Mouse (Mus musculus) layer of hippocampus, adult 9-11 months (tissue): ENCODE data around the gene Armh2.
A peak's percentile ranks its signal among the peaks of the same experiment; 100 is the strongest.

Experiments
- DNase-seq: peaks from one replicate; pipeline ENCODE4 v3.0.0; 2022

The Armh2 gene

DNA sequence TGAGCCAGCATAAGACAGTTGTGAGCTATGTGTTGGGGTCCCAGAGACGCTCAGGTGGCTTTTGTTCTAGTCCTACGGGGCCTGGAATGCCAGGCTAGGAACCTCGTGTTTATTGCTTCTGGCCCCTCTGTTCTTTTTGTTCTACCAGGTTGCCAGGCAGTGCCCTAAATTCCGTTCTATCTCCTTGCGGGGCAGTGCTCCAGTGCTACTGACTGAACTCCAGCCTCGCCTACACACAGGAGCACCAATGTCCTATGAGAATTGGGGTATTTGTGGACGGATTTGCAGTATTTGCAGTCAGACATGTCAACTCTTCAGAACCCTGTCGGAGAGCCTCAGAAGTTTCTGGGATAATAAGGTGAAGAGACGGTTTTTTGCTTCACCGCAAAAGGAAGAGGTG is at the start of gene Armh2:
Gene Armh2 (plus strand): TSS at position 205 of the 400 bp plus-strand sequence.
- no peak for DNase-seq

DNA sequence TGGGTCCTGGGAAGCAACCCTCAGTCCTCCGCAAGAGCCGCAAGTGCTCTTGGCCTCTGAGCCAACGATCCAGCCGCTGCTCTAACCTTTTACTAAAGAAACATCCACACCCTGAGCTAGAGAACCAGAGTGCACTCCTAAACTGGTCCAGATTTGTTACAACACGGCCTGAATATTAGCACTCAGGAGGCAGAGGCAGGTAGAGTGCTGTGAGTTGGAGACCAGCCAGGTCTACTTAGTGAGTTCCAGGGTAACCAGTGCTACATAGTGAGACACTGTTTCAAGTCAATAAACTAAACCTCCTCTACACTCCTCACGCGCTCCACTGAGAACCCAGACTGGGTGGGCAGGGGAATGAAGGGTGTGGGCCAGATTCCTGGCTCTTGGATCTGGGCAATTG is 47.7 kb upstream of the Armh2 start:
- no peak for DNase-seq

DNA sequence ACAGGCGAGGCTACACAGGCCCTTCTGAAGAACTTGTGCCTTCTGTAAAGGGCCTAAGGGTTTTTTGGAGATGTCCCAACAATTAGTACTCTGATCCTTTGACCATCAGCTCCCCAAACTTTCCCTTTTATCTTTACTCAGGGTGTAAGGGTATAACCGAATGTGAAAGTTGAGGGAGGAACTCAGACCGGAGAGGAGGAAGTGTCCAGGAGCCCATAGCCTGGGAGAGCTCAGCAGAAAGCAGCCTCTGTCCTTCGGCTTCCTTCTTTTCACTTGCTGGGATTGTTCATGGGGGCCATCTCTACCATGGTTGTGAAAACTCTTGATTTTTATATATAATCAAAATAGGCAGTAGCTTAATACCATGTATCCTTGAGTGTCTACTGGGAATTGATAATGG is 42.3 kb upstream of the Armh2 start:
- no peak for DNase-seq

DNA sequence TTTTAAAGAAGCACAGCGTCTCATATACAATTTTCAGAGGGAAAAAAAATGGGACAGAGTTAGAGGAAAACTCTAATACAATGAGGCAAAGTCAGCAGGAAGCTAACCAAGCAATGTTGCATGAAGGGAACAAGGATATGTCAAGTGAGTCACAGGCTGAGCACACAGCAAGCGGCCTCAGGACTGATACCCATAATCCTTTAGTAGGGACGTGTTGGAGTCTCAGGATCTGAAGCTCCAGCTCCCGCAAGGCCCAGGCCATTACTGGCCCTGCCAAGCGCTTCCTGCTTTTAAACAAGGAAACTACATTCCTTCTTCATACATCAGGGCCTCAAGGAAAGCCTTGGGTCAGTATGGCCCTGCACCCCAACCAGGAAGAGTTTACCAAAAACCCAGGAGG is 38.9 kb upstream of the Armh2 start:
- no peak for DNase-seq

DNA sequence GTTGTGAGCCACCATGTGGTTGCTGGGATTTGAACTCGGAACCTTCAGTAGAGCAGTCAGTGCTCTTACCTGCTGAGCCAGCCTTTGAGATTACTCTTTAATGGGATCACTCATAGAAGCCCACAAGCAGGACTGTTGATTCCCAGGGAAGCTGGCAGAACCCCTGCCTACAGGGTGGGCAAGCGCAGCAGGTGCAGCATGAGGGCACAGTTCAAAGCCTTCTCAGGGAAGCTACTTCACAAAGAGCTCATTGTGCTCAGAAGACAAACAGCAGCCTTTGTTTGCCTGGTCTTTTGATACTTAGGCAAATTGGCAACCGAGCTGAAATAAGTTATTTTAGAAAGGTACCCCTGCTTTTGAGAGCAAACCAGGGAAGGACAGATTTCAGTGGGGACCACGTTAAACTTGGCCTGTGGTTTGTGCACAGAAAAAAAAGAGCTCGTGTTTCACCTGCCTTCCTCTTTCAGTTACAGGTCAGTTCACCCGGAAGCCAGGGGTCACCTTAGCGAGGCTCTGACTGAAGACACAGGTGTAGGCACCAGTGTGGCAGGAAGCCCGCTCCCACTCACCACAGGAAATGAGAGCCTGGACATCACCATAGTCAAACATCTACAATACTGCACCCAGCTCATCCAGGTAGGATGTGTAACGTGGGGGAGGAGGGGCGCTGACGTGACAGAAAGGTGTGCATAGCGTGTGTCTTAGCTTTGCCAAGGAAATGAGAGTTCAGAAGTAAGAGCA is 31.2 kb upstream of the Armh2 start:
- no peak for DNase-seq

DNA sequence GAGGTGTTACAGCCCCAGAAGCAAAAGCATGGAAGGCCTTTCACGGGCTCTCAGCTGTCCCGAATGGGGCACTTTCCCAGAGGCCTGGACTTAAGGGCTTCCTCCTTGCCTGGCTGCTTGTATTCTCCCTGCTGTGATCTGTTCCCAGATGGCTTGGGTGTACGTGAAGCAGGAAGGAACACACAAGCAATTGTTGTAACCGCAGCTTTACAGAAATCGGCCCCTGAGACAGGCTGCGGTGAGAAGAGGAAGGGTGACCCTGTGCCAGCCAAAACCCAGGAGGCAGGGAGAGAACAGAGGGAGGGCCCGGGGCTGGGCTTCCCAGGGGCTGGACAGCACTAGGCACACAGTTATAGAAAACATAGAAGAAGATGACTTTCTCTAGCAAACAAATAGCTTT is 30.1 kb upstream of the Armh2 start:
- DNase-seq, result no peak

DNA sequence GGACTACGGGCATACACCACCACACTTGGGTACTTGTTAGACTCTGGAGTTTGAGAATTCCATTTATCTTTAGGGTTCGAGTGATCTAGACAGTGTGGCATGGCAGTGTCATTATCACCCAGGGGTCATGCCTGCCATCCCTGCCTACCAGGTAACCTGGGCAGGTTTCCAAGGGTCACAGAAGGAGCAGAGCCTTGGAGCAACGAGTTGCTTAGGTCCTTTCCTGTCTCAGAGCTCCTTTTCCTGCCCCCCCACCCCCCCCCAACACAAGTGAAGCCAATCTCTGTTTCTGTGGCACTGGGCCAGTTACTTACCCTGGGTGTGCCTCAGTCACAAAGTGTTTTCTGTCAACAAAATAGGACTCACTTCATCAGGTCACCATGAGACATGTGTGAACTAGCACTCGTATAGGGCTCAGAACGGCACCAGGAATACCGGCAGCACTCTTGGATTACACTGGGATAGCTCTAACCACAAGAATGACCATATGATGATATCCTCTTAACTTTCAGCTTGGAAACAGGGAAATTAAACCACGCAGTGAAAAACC is 28.4 kb upstream of the Armh2 start:
- no peak for DNase-seq

DNA sequence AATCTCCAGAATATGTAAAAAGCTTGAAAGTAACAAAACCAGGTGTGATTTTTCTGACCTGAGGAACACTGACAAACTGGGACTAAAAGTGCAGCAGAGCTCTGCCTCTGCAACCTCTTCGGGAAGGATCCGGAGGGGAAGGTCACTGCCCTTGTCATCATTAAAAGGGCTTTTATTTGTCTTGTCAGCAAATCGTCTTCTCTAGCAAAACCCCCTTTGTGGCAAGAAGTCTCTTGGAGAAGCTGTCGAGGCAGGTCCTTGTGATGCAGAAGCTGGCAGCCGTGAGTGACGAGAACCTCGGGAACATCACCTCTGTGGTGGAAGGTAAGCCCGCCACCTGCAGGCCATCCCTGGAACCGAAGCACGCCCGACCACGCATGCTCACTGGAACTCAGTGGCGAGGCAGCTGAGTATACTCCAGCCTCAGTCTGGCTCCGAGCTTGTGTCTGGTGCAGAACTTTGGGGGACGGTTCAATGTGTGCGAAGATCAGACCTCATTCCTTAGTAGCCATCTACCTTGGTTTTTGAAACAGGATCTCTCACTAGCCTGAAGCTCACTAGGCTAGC is 27.5 kb upstream of the Armh2 start:
- peak; percentile 86 for DNase-seq

DNA sequence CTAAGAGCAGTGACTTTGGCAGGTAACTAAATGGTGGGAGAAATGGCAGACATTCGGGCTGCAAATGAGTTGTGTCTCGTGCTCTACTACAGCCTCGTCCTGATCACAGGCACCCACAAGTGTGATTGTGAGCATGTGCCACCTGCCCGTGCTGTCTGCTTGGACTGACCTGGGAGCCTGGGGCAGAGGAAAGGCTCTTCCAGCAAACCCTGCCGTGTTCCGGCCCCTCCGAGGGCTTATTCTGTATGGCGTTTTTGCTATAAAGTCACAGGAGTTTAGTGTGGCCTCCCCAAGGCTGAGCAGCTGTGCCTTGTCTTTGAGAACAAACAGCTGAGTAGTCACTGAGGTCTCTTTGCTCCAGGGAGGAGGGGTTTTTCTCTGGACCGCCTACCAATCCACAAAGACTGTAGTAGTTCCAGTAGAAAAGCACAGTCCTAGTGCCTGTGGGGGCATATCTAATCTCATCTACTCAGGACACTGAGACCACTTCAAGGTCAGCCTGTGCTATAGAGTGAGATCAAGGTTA is 26.6 kb upstream of the Armh2 start:
- no peak for DNase-seq

DNA sequence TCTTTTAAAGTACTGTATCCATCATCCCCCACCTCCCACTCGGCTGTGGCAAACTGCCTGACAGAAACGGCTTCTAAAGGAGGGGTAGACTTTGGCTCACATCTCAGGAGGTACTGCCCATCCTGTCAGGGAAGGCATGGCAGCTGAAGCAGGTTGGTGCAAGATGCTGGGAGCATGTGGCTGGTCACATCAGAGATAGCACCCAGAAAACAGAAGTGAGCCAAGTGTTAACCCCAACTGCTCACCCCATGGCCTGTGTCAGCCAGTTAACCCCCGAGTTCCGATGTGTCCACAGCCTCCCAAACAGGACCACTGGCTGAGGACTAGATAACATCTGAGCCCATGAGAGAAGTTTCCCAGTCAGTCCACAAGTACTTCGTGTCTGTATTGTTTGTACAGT is 25.4 kb upstream of the Armh2 start:
- no peak for DNase-seq

DNA sequence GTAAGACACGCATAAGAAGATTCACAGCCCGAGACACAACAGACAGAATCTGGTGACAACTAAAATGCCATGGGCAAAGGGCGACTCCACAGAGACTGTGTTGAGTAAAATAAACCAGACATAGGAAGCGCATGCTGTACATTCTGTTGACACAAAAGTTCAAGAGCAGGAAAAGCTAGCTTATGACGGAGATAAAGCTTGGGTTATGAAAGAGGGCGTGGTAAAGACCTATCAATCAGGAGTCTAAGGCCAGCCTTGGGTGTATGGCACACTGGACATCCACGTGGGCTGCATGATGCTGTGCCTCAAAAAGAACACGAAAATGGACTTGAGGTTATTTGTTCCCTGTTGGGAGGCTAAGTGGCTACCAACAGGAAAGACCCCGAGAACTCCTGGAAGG is 24.6 kb upstream of the Armh2 start:
- no peak for DNase-seq

DNA sequence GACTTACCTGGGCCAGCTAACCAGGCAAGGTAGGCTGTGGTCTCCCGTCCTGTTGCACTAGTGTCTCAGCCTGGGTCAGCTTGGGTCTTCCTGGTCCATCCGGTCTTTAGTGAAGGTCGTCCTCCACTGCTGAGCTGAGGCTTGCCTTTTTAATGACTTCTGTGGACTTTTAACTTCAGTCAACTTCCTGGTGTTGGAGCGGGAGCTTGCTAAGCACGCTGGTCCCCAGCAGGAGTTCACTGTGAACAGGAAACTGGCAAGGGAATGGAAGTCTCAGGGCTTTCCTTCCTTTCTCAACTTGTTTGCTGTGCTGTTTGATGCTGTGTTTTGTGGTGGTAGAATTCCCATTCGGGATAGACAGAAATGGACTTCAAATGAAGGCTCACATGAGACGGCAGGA is 23.4 kb upstream of the Armh2 start:
- no peak for DNase-seq

DNA sequence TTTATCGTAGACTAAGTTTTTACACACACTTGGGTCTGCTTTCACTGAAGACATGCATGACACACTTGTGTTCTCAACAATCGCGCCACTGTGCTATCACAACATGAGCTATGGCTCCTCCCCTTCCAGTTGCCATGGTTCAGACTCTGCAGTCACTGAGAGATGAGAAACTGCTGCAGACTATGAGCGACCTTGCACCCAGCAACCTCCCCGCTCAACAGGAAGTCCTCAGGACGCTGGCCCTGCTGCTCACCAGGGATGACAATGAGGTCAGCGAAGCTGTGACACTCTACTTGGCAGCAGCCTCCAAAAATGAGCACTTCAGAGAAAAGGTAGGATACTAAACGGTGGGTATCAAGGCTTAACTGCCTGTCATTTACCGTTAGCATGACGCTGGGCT is 19.5 kb upstream of the Armh2 start:
- DNase-seq, result no peak

DNA sequence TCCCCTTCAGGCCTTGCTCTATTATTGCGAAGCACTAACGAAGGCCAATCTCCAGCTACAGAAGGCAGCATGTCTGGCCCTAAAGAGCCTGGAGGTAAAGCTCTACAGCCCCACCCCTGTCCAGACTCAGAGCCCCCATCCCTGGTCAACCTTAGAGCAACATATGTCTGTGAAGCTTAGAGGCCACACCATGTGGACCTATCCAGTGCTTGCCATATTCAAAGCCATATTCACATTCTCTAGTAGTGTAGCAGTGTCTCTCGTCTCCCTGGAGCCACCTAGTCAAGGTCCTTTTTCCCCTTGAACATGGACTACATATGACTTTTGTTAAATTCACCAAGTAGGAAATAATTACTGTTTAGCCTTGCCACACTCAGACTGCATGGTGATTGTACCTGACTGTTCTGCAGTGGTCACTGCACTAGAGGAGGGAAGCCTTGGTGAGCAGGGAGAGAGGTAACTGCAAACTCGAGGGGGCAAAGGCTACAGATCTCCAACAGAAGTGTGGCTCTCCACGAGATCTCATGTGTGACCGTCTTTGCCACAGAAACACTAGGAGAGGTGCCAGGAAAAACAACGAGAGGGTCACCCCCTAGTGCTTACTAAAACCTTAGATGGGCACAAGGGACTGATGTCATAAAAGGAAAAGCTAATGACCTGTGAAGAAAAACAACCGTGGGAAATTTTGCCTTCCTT is 17.2 kb upstream of the Armh2 start:
- no peak for DNase-seq

DNA sequence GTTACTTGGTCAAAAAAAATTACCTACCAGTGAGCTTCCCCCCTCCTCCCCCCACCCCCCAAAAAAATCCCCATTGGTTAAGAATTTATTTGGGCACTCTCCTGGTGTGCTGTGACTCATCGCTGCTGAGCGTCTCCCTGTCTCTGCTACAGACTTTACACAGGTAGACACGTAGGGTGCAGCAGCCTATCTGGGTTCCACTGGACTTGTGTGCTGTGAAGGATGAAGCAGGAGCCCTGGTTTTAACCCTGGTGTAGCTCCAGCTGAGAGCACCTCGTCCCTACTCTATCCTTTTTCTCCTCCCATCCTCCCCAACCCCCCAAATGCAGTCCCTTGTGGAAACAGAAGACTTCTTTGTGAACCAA is 16.7 kb upstream of the Armh2 start:
- DNase-seq, result no peak

DNA sequence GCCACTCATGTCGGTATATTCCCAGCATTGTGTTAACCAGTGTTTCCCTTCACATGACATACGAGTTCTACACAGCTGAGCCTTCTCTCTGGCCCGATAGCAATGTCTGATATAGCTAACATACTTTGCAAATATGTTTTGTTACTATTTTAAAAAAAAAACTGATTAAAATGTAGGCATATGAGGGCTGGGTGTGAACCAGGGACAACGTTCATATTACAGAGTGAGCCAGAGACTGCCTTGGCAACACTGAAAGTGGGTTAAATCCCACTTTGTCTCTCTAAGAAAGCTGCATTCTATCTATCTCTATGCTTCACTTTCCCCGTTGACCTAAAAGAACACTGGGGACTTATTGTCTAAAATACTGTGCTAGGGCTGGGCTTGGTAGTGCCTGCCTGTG is 11.9 kb upstream of the Armh2 start:
- no peak for DNase-seq

DNA sequence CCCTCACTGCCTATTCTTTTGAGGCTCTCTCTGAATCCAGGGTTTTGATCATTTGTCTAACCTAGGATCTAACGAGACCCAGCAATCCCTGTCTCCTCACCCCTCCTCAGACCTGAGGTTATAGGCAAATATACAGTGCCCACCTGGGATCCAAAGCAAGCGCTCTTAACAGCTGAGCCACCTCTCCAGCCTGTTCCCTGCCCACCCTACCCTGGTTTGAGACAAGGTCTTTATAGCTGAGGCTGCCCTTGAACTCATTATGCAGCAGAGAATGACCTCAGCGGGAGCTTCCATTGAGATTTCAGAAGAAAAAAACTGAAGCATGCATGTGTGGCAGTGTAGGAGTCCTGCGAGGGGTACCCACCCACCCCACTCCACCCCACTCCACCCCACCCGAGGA is 6.5 kb upstream of the Armh2 start:
- DNase-seq, result no peak

DNA sequence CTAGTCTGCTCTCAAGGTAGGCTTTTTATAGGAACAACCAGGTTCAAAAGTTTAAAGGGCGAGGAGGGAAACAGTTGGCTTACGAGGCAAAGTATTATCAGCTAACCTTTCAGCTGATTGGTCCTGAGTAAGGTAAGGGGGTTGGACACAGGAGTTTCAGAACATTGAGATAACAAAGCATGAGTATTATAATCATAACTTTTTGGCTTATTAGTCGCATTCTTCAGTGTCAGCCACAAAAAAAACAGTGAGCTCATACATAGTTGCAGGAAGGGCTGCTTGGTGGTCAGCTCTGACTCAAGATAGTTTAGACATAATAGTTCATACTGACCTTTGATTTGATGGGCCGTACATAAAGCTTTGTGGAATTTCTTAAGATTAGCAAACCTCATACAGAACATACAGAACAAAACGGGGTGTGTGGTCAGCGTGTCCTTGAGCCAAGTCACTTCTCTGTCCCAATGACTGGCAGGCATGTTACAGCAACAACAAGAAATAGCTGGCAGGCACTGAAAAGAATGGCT is 5.4 kb upstream of the Armh2 start:
- DNase-seq, result no peak

DNA sequence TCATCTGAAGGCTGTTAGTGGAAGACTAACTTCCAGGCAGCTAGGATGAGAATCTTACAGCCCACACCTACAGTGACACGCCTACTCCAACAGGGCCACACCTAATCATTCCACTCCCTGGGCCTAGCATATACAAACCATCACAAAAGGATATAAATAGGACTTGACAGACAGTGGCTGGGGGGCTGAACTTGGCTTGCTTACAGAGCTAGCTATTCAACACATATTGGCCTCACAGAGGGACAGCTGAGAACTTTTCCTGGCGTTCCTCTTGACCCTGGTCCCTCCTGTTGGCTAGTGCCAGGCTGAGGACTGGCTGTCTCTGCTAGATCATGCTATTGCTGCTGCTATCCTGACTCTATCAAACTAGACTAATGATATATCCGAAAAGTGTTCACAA is 6.8 kb downstream of the Armh2 start:
- no peak for DNase-seq

DNA sequence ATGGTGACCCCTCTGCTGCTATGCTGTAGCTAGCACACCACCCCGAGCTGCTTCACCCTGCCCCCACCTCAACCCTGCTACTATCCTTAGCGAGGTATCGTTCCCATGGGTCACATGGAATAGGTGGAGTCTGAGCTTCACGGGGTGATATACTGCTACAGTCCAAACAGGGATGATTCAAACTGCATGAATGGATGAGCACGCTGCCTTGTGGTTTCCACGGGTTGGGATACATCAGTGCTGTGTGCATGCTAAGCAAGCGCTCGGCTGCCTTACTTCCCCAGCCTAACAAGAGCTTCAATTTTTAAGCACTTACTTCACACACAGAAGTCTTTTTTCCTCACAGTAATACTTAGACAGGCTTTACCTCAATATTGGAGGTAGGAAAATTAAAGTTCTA is 9.8 kb downstream of the Armh2 start:
- DNase-seq, result no peak

DNA sequence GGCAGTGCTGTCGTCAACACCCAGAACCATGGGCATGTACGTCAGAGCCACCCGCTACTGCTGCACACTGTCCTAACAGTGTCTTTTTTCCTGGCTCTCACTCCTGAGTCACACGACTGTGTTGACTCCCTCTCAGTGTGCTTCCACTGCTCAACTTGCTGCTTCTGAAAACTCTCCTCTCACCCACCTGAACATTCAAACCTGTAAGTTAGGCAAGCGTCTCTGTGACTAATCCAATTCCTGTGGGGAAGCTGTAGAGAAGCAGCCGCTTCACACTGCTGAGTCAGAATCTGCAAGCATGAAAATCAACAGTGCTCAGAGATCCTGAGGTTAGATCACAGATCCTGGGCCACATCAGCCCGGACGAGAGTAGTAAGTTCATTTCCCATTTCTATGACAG is 10.4 kb downstream of the Armh2 start:
- DNase-seq, result no peak

DNA sequence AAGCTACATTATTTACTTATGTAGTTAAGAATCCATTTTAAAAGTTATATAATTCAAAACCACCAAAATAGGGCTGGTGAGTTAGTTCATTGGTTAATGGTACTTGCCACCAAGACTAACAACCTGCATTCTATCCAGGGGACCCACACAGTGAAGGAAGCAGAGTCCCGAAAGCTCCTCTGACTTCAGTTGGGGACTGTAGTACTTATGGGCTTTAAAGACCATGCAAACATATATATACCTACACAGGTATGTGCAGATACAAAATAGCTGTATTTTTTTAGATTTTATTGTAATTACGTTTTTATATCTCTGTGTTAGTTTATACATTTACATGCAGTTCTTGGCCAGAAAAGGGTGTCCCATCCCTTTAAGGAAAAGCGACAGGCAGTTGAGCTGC is 15.7 kb downstream of the Armh2 start:
- DNase-seq, result no peak

DNA sequence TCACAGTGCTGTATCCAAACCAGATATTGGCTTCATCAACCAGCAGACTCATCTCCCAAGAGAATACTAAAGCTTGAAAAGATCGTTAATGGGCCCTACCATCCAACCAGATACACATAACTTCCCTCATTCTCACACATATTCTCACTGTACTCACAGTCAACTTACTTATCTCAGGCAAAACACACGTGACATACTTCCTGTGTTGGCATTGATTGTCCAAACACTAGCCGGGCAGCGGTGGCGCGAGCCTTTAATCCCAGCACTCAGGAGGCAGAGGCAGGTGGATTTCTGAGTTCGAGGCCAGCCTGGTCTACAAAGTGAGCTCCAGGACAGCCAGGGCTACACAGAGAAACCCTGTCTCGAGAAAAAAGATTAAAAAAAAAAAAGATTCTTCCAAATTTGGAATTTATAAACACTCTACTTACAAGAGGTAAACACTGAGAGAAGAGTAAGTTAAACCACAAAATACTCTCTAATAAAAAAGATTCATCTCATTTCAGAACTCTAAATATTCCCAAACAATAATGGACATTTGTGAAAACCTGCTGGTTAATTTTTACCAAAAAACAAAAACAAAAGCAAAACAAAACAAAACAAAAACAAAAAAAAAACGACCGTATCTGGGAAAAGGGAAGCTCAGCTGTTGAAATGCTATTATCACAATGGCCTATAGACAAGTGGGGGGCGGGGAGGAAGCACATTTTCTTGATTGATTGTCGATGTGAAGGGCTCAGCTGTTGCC is 17.0 kb downstream of the Armh2 start:
- DNase-seq, result no peak
